Mouse (Mus musculus) c-Kit-negative CD71-positive TER-119-positive erythroid progenitor cells, embryonic 14.5 days (primary cell): ENCODE results near the gene Clec3a.

Experiments used
- DNase-seq: peaks from one replicate; pipeline ENCODE4 v3.0.0-alpha.2; 2013; ENCODE audit warnings: low read depth, low spot score

The Clec3a gene

DNA sequence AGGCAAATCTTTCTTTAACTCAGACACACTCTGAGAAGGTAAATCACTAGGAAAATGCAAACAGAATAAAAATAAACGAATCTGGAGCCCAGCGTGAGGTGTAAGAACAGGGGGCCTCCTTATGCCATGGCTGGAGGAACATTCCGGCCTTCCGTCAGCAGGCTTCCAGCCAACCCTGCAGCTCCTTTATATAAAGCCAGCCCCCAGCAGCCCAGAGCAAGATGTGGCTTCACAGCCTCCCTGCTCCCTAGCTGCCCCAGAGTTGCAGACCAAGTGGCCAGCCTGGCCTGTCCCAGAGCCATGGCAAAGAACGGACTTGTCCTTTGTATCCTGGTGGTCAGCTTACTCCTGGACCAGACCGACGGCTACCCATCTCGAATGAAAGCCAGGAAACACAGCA lies at the start of gene Clec3a:
Gene Clec3a, plus strand, starts transcription at position 301 of the 400 bp plus-strand sequence.
- DNase-seq: no peak

DNA sequence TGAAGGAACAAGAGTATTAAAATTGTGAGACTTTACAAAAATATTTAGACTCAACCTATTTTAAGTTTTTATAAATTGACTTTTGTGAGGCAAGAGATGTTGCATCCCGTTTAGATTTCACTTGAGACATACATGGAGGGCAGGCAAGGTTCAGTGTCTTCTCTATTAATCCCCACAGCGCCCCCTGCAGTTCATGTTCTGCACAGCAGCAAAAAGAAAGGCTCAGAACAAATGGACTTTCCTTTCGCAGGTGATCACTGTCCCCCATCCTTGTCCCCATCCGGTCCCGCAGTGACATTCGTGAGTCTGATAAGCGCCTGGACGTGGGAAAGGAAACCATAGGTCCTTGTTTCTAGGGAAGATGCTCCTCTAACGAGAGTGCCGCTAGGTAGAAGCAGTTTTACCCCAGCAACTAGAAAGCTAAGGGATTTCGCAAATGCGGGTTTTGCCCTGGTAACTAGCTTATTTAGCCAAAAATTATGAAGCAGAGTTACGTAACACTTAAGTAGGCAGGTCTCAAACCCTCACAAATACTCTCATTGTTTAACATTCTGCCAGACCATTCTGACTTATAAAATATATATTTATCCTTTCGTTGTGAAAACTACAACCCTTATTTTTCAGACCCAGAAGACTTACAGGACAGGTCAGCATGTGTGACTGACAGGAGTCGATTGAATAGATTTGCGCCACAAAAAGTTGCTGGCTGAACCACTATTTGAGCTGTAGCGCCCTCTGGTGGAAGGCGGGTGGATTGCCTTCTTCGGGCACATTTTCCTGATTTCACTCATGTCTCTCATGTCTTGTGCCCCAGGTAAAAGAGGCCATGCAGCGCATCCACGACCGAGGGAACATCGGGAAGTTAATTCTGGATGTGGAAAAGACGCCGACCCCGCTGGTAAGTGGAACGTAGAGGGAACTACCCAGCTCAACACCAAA lies 48.6 kb upstream of the Clec3a start:
- peak; percentile 6 for DNase-seq

- DNase-seq: no peak
Observed at GRCm38 (mm10) chr8:114374390-114374789, 43.5 kb upstream of the Clec3a start.

- no peak for DNase-seq
Observed at GRCm38 (mm10) chr8:114384189-114384588, 33.7 kb upstream of the Clec3a start.

DNA sequence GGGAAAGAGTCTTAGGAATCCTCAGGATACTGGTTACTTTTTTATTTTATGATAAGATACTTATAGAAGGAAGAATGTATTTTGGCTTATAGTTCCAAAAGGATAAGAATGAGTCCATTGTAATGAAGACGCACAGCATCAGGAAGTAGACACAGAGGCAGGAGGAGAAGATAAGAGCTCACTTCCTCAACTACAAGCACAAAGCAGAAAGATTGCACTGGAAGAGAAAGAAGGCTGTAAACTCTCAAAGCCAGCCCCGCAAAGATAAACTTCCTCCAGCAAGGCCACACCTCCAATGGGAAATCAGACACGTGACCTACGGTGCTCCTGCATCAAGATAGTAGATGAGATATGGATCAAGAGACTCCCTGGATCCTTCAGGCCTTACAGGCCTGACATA lies 30.4 kb upstream of the Clec3a start:
- DNase-seq: no peak

DNA sequence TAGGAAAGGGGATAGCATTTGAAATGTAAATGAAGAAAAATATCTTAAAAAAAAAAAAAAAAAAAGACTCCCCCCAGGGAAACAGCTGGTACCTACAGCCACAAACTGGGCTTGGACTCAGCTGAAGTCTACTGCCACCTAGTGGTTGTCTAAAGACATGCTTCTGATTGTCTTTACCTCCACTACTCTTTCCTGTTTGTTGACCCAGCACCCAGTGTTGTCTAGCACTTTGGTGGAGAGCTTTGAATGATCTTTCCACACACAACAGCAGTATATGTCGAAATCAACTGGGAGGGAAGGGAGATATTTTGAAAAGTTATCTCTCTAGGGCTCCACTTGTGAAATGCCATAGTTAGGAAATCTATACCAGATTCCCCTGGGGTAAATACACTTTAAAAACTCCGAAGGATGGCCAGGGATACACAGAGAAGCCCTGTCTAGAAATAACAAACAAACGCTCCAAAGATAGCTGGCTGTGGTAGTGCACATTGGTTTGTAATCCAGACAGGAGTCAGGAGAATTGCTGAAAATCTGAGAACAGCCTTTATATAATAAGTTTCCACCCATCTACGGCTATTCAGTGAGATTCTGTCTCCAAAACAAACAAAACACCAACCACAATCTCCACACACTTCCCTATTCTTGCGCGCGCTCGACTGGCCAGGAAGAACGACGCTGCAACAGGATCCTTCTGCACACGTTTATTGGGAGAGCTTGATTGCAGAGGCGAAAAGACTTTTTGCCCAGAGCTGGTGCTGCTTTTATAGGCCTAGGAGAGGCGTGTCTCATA lies 27.2 kb upstream of the Clec3a start:
- no peak for DNase-seq

DNA sequence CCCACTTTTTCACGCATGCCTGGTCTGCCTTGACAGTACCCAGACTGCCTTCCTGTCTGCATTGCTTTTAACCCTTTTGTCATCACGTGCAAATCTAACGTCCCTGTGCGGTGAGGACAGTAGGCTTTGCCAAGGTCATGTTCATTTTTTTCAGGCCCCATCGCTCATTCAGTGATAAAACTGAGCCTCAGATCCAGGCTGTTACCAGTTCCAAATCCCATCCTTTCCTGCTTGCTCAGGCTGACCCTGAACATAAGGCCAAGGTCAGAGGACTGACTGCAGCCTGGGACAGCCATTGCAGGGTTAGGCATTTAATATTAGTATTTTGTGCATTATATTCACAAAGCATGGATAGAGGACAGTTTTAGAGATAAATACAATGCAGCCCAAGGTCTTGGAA lies 19.6 kb upstream of the Clec3a start:
- no peak for DNase-seq

GRCm38 (mm10) chr8:114399273-114399672 lies 18.6 kb upstream of the Clec3a start:
- DNase-seq: no peak

DNA sequence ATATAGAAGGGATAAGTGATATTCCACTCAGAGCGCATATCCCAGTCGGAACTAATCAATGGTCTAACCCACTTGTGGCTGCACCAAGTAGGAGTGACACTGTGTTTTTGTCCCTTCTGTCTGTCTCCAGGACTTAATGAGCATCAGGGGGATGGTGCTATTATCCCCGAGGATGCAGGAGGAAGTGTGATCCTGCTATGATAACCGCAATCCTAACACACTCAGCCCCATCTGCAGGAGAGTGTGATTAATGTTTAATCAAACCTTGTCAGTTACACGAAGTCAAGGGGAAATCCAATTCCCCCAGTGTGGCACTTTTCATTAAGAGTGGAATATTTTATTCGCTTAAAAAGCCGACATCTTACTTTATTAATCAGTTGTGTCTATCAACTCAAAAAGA lies 16.2 kb upstream of the Clec3a start:
- DNase-seq: no peak

DNA sequence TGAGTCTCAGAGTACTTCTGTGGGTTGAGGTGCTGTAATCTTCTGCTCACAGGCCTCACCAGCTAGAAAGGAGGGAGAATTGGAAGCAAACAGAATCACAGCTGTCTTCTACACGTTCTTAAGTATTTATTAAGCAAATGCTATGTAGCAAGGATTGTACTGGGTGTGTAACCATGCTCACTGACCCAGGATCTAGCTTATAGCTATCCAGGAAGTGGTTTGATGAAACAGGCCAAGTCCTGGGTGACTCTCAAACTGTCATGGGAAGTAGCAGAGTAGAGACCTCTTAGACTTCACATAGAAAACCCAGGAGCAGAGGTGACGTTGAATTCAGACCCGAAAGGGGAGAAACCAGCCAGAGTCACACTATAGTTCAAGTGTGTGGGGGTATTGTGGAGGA lies 6.5 kb upstream of the Clec3a start:
- no peak for DNase-seq

- DNase-seq: no peak
Observed at GRCm38 (mm10) chr8:114418486-114418885, 600 bp downstream of the Clec3a start.

GRCm38 (mm10) chr8:114418904-114419303 lies 1.0 kb downstream of the Clec3a start:
- no peak for DNase-seq

GRCm38 (mm10) chr8:114421544-114421943 lies 3.7 kb downstream of the Clec3a start:
- no peak for DNase-seq

DNA sequence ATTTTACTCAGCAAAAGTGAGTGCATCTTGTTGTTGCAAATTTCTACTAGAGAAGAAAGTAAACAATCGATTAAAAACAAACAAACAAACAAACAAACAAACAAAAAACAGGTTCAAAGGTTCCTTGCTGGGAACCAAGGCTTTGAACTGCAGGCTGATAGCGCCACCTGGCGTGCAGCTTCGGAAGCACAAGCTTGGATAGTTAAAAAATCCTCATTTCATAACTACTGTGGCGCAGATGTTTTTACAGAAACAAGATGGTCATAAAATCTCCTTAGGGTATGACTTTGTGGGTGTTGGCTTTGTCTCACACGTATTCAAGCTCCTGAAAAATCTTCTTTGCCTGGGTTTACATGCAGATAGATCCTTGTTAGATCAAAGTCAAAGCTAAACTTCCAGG lies 20.4 kb downstream of the Clec3a start:
- DNase-seq: peak; percentile 52

GRCm38 (mm10) chr8:114439334-114440204 lies 21.7 kb downstream of the Clec3a start, which contains the start of gene Wwox:
Gene Wwox, plus strand, starts transcription at chr8:114439655.
- DNase-seq: peak; percentile 89

DNA sequence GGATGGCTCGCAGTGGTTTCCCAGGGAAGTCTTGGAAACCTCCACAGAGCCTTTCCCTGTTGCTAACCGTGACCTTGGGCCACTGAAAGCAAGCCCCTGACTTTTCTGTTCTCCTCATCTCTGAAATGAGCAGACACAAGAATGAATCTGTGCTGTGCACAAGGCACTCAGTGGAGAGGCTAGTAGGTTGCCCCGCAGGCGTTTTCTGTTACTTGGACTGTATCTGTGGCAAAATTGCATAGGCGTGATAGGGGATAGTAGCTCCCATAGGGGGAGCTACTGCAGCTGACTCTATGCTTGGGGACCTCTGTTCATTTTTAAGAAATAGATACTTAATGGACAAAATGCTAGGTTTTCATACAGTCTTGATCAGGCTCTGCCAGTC lies 22.3 kb downstream of the Clec3a start:
- DNase-seq: no peak

DNA sequence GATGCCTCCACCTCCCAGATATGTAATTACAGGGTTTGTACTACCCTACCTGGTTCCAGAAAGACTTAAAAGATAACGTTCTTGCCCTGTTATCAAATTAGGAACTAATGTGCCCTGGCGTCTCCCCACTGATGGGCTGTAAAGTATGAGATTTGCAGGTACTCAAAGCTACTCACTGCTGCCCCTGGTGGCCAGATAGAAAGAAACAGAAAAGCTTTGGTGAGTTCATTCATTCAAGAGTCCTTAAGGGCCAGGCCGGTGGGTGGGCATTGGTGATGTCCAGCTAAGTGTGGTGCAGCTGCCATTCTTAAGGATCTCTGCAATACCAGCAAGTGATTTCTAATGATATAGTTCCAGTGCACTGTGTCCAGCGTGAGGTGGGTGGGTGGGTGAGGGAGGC lies 23.7 kb downstream of the Clec3a start:
- peak; percentile 57 for DNase-seq

DNA sequence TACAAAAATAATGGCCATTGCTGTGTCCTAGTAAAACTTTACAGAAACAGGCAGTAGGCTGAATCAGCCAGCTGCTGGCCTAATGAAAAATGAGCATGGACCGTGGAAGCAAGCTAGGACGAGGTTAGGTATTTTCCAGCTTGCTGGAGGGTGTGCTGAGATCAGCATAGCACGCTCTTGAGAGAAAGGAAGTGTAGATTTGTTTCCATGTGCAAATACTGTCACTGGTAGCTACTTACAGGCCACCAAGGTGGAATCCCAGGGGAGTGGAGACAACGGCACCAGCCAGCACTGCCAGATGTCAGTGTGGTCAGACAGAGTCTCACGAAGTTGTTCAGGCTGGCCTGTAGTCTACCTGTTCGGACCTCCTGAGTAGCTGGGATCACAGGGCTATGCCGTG lies 29.0 kb downstream of the Clec3a start:
- no peak for DNase-seq

GRCm38 (mm10) chr8:114452278-114452677 lies 34.4 kb downstream of the Clec3a start:
- no peak for DNase-seq

GRCm38 (mm10) chr8:114452781-114453221 lies 34.9 kb downstream of the Clec3a start:
- DNase-seq: no peak

DNA sequence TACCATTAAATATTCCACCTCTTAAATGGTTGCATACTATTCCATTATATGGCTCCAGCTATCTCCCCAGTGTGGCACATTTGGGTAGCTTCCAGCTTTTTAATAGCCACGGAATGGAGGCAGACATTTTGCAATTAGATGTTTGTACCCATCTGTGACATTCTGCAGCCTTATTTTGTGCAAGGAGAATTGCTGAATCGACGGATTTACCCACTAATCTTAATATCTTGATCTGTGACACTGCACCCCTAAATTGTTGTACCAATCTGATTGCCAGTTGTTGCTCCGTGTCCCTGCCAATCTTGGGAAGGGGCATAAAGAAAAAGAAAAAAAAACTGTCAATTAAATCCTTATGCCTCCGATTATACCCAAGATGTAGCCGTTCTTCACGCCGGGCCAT lies 37.4 kb downstream of the Clec3a start:
- DNase-seq: no peak

GRCm38 (mm10) chr8:114455953-114456352 lies 38.1 kb downstream of the Clec3a start:
- no peak for DNase-seq
